Mouse (Mus musculus) small intestine, adult 2 months (tissue): Measurements from ENCODE around the gene Gm20388. TPM values are rescaled to one million over a fixed set of nuclear protein-coding genes. Genes with fewer than 3 reads are reported as not detected.
"Not testable (repeated sequence)": the region's sequence is repeated elsewhere in the genome, so short reads cannot be mapped to it uniquely, and the experiment has no call there.

Source experiments
- H3K27ac ChIP-seq: fragments of 200-500 bp; 2 replicates; pipeline ENCODE4 v1.5.1; 2012; ENCODE audit warnings: low read depth, low read length, control low read depth, inconsistent platforms; ENCODE audit not compliant: insufficient read depth
- H3K27me3 ChIP-seq: fragments of 200-500 bp; 2 replicates; pipeline ENCODE4 v1.6.1; 2012; ENCODE audit warnings: mild to moderate bottlenecking, moderate library complexity, low read length, inconsistent platforms; ENCODE audit not compliant: control insufficient read depth, insufficient read depth
- H3K36me3 ChIP-seq: fragments of 200-500 bp; 2 replicates; pipeline ENCODE4 v1.6.1; 2012; ENCODE audit warnings: mild to moderate bottlenecking, low read length, control low read depth, inconsistent platforms; ENCODE audit not compliant: control insufficient read depth, insufficient read depth
- H3K4me1 ChIP-seq: fragments of 200-500 bp; 2 replicates; pipeline ENCODE4 v1.6.1; 2012; ENCODE audit warnings: low read length, inconsistent platforms, mixed read lengths; ENCODE audit not compliant: control insufficient read depth, insufficient read depth, insufficient read length
- H3K4me3 ChIP-seq: fragments of 200-500 bp; 2 replicates; pipeline ENCODE4 v1.5.1; 2012; ENCODE audit warnings: low read depth, mild to moderate bottlenecking, control low read depth, inconsistent platforms, low read length, moderate library complexity
- CTCF ChIP-seq: fragments of 200-500 bp; IDR thresholded peaks from 2 replicates; pipeline ENCODE4 v1.5.1; 2012; ENCODE audit warnings: low read depth, mild to moderate bottlenecking, control low read depth, inconsistent platforms, low read length, moderate library complexity, mixed read lengths; ENCODE audit not compliant: insufficient replicate concordance, insufficient read length; ENCODE audit errors: extremely low read depth
- POLR2A ChIP-seq: fragments of 200-500 bp; IDR thresholded peaks from 2 replicates; pipeline ENCODE4 v1.6.1; 2012; ENCODE audit warnings: low read depth, mild to moderate bottlenecking, control low read depth, inconsistent platforms, low read length, moderate library complexity
- WGBS: fragments of 180-500 bp; shearing (Covaris S2); methylation state at CpG from one replicate; pipeline ENCODE4 v1.1.7; 2018; 5-methylcytosine and 5-hydroxymethylcytosine counted together
- polyA plus RNA-seq: library from polyadenylated mRNA; depleted of rRNA; stranded (reverse); fragments of >200 nt; gene quantifications from 2 replicates; pipeline ENCODE4 v1.2.3, GENCODE M21; 2012

Gm20388 gene
- polyA plus RNA-seq, 1 experiment = 37.3 TPM

DNA sequence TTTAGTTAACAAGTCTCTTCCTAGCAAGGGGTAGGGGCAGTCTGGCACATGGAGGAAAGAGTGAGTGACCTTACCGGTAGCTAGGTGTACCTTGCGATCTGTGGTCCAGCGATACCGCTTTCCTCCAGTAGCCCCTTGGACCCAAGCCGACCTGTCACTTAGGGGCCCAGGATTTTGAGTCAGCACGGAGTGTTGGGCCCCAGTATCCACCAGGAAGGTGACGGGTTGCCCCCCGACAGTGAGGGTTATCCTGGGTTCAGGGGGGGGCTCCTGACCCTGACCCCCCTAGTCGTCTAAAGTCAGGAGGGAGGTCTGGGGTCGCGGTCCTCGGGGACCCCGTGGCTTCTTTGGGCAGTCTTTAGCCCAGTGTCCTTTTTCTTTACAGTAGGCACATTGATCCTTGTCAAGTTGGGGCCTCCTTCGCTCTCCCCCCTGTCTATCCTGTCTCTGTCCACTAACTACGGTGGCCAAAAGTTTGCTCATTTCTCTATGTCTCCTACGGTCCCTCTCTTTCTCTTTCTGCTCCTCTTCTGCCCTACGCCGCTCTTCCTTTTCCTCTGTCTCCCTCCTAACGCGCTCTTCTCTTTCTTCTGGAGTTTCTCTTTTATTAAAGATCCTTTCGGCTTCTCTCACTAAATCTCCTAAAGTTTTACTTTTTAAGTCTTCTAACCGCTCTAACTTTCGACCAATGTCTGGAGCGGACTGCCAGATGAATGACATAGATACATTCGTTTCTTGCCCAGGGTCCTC is 3521.2 kb downstream of the Gm20388 start:
- WGBS = 97% methylated on average over 25 of the region's 25 CpGs
- Histone ChIP-seq H3K4me1 (no peaks in the 10 kb centered on the region), H3K36me3 (no peaks in the 10 kb centered on the region), H3K4me3 (no peak overlapping the region), H3K27me3 (no peaks in the 10 kb centered on the region), H3K27ac (no peak overlapping the region)
- TF ChIP-seq POLR2A = no peak
- TF ChIP-seq CTCF = no peak

- no peaks in the 10 kb centered on the region for H3K36me3 ChIP-seq
- no peaks in the 10 kb centered on the region for H3K27me3 ChIP-seq
- no peaks in the 10 kb centered on the region for H3K4me1 ChIP-seq
- no peak overlapping the region for H3K4me3 ChIP-seq
- WGBS = 95% methylated on average over 16 of the region's 16 CpGs
- no peak for TF ChIP-seq POLR2A
- TF ChIP-seq CTCF = no peak
- no peak overlapping the region for H3K27ac ChIP-seq
Measured at GRCm38 (mm10) chr8:123432381-123432780, 3521.7 kb downstream of the Gm20388 start.

DNA sequence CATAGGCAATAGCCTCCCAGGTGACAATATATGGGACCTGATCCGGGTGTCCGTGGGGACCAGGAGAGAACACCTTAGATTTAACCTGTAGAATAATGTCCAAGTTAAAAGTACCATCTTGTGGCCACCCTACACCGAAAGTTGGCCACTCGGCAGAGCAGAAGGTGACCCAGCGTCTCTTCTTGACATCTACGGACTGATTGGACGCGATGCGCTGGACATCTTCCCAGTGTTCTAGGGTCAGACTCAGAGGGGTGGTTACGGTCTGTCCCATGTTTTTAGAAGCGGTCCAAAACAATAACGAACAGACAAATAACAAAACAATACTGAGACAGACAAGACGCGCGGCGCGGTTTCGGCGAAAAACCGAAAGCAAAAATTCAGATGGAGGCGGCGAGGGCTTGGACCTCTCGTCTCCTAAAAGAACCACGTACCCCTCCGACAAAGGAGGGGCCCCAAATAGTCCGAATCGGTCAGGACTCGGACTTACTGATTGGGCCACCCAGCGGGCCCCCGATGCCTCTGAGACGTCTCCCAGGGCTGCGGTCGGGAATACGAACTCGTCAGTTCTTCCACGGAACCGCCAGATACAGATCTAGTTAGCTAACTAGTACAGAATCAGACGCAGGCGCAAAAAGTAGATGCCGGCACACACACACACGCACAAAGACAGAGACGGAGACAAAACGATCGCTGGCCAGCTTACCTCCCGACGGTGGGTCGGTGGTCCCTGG is 3522.8 kb downstream of the Gm20388 start:
- 98% methylated on average over 47 of the region's 47 CpGs for WGBS

GRCm38 (mm10) chr8:123441788-123442187 is 3531.1 kb downstream of the Gm20388 start:
- Histone ChIP-seq H3K27ac (no peak overlapping the region), H3K4me3 (no peak overlapping the region), H3K36me3 (no peaks in the 10 kb centered on the region), H3K27me3 (no peaks in the 10 kb centered on the region), H3K4me1 (peaks cover 8% of the 10 kb centered on the region)
- WGBS = 86% methylated on average over 2 of the region's 2 CpGs
- TF ChIP-seq CTCF (no peak), POLR2A (no peak)

More for the DNA sequence above, 3522.8 kb downstream of the Gm20388 start:
- H3K27me3 ChIP-seq, H3K36me3 ChIP-seq, H3K4me3 ChIP-seq, H3K27ac ChIP-seq, H3K4me1 ChIP-seq: not testable (repeated sequence)

- no peak overlapping the region for H3K27ac ChIP-seq
- H3K36me3 ChIP-seq = no peaks in the 10 kb centered on the region
- no peaks in the 10 kb centered on the region for H3K27me3 ChIP-seq
- TF ChIP-seq CTCF (no peak), POLR2A (no peak)
- WGBS = 73% methylated on average over 5 of the region's 5 CpGs
- H3K4me1 ChIP-seq = peaks cover 8% of the 10 kb centered on the region
- no peak overlapping the region for H3K4me3 ChIP-seq
Measured at GRCm38 (mm10) chr8:123442351-123442750, 3531.7 kb downstream of the Gm20388 start.

GRCm38 (mm10) chr8:123442871-123443575 is 3532.4 kb downstream of the Gm20388 start:
- WGBS = under 1% methylated on average over 41 of the region's 41 CpGs
- peak overlapping the region; percentile 83 for H3K4me3 ChIP-seq
- TF ChIP-seq CTCF = peak; percentile 87
- no peak; the same call in 1 of the 2 replicates for TF ChIP-seq POLR2A
- H3K27ac ChIP-seq = peak overlapping the region; percentile 63
- H3K4me1 ChIP-seq = peaks cover 8% of the 10 kb centered on the region
- H3K36me3 ChIP-seq = no peaks in the 10 kb centered on the region
- H3K27me3 ChIP-seq = no peaks in the 10 kb centered on the region

DNA sequence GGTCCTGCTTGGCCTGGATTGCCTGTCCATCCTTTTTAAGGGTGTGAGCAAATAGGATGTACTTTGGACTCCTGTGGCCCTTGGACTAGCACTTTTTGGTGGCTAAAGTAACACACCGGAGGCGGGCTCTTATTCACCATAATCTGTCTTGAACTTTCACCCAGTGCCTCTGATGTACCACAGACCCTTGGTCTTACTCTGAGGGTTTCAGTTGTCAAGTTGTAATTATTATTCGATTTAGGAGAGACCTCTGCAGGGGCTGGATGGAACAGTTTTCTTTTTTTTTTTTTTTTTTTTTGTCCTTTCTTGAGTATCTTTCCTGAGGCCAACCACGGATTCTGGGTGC is 3532.9 kb downstream of the Gm20388 start:
- H3K36me3 ChIP-seq = no peaks in the 10 kb centered on the region
- TF ChIP-seq CTCF (no peak), POLR2A (no peak)
- peak overlapping the region; percentile 83 for H3K4me3 ChIP-seq
- no peak overlapping the region for H3K27ac ChIP-seq
- WGBS = 4% methylated on average over 4 of the region's 4 CpGs
- H3K4me1 ChIP-seq = peaks cover 8% of the 10 kb centered on the region
- H3K27me3 ChIP-seq = no peaks in the 10 kb centered on the region
